Mouse (Mus musculus): ENCODE results near the gene Ano8.

GRCm38 (mm10) chr8:71478943-71479342, 6.8 kb downstream of the Ano8 start:
- TF ChIP-seq HCFC1 (IDR thresholded peaks at IDR 0.05; ENCODE audit: borderline replicate concordance, insufficient read depth, low read length): no peak
- TF ChIP-seq ZNF384 (IDR thresholded peaks at IDR 0.05; ENCODE audit: low read depth, low read length): no peak
